Mouse (Mus musculus) lung, embryonic 14.5 days (tissue): Measurements from ENCODE around the gene Arhgap27. TPM values are rescaled to one million over a fixed set of nuclear protein-coding genes. Genes with fewer than 3 reads are reported as not detected.

Experiments
- ATAC-seq: fragments of 200-750 bp; cut with Nextera tagmentation; 2 replicates; pipeline ENCODE4 v1.8.0; 2017; ENCODE audit warnings: mild to moderate bottlenecking, moderate TSS enrichment, moderate library complexity; ENCODE audit not compliant: insufficient read depth
- DNase-seq: peaks from one replicate; pipeline ENCODE4 v3.0.0-alpha.2; 2015
- H3K27ac ChIP-seq: fragments of 300-500 bp; sonication (generic); 2 replicates; pipeline ENCODE4 v1.5.1; 2014; ENCODE audit warnings: low read depth, mild to moderate bottlenecking, moderate library complexity
- H3K27me3 ChIP-seq: fragments of 300-500 bp; sonication (generic); 2 replicates; pipeline ENCODE4 v1.6.1; 2014; ENCODE audit warnings: low read length, control low read depth; ENCODE audit not compliant: insufficient read depth
- H3K36me3 ChIP-seq: fragments of 300-500 bp; sonication (generic); 2 replicates; pipeline ENCODE4 v1.6.1; 2014; ENCODE audit warnings: control low read depth; ENCODE audit not compliant: insufficient read depth
- H3K4me1 ChIP-seq: fragments of 300-500 bp; sonication (generic); 2 replicates; pipeline ENCODE4 v1.6.1; 2014; ENCODE audit warnings: antibody characterized with exemption, control low read depth; ENCODE audit not compliant: insufficient read depth
- H3K4me2 ChIP-seq: fragments of 300-500 bp; sonication (generic); 2 replicates; pipeline ENCODE4 v1.6.1; 2014; ENCODE audit warnings: mild to moderate bottlenecking
- H3K4me3 ChIP-seq: fragments of 300-500 bp; sonication (generic); 2 replicates; pipeline ENCODE4 v1.5.1; 2014; ENCODE audit warnings: low read depth, low read length
- H3K9ac ChIP-seq: fragments of 300-500 bp; sonication (generic); 2 replicates; pipeline ENCODE4 v1.6.1; 2014
- H3K9me3 ChIP-seq: fragments of 300-500 bp; sonication (generic); 2 replicates; pipeline ENCODE4 v1.6.1; 2016; ENCODE audit warnings: low read depth, low read length, control low read depth
- CTCF ChIP-seq: IDR thresholded peaks from 2 replicates; pipeline ENCODE4 v1.5.1; 2016; ENCODE audit warnings: antibody characterized with exemption, low read depth
- WGBS: fragments of 180-500 bp; shearing (Covaris S2); extraction: QIAGEN DNeasy Blood & Tissue Kit; methylation state at CpG from one replicate; pipeline ENCODE4 v1.1.7; 2014; 5-methylcytosine and 5-hydroxymethylcytosine counted together
- polyA plus RNA-seq: library from polyadenylated mRNA; unstranded; fragments of >200 nt; fragmentation: Nextera tagmentation; extraction: Ambion mirVana; gene quantifications from 2 replicates; pipeline ENCODE4 v1.2.1, GENCODE M21; 2014

Arhgap27 gene
- polyA plus RNA-seq, 1 experiment from 2014 or later = 20.6 TPM

- no peaks in the 10 kb centered on the region; the same call in 1 of the 2 replicates for H3K9me3 ChIP-seq
- H3K4me3 ChIP-seq = no peak overlapping the region
- no peak overlapping the region for H3K27ac ChIP-seq
- H3K9ac ChIP-seq = no peak overlapping the region
- no peak for TF ChIP-seq CTCF
- ATAC-seq (no peak), DNase-seq (no peak)
- peaks cover 30% of the 10 kb centered on the region for H3K27me3 ChIP-seq
- no peak overlapping the region for H3K4me2 ChIP-seq
- WGBS = 80% methylated on average over 16 of the region's 16 CpGs
- no peaks in the 10 kb centered on the region for H3K4me1 ChIP-seq
- H3K36me3 ChIP-seq = no peaks in the 10 kb centered on the region
Observed at GRCm38 (mm10) chr11:103356938-103357670, 6.4 kb downstream of the Arhgap27 start.

- DNase-seq = no peak
- peaks cover 20% of the 10 kb centered on the region for H3K27me3 ChIP-seq
- H3K27ac ChIP-seq = peak overlapping the region; percentile 44; the same call in 1 of the 2 replicates
- no peak overlapping the region for H3K9ac ChIP-seq
- H3K4me1 ChIP-seq = no peaks in the 10 kb centered on the region
- H3K9me3 ChIP-seq = no peaks in the 10 kb centered on the region; the same call in 1 of the 2 replicates
- H3K36me3 ChIP-seq = no peaks in the 10 kb centered on the region
- H3K4me2 ChIP-seq = peak overlapping the region; percentile 40
- no peak for TF ChIP-seq CTCF
- no peak overlapping the region for H3K4me3 ChIP-seq
- ATAC-seq = no peak
- WGBS = 13% methylated on average over 11 of the region's 11 CpGs
Observed at GRCm38 (mm10) chr11:103356032-103356571, 7.4 kb downstream of the Arhgap27 start.

- H3K4me1 ChIP-seq = no peaks in the 10 kb centered on the region
- 14% methylated on average over 11 of the region's 11 CpGs for WGBS
- peaks cover 12% of the 10 kb centered on the region for H3K27me3 ChIP-seq
- no peak overlapping the region for H3K9ac ChIP-seq
- no peak overlapping the region for H3K4me2 ChIP-seq
- H3K27ac ChIP-seq = no peak overlapping the region
- no peak overlapping the region for H3K4me3 ChIP-seq
- DNase-seq (peak; percentile 76), ATAC-seq (no peak)
- H3K9me3 ChIP-seq = no peaks in the 10 kb centered on the region; the same call in 1 of the 2 replicates
- no peaks in the 10 kb centered on the region for H3K36me3 ChIP-seq
- TF ChIP-seq CTCF = no peak
Observed at GRCm38 (mm10) chr11:103355251-103355650, 8.2 kb downstream of the Arhgap27 start.

GRCm38 (mm10) chr11:103354033-103354432 lies 9.5 kb downstream of the Arhgap27 start:
- DNase-seq = no peak
- no peaks in the 10 kb centered on the region; the same call in 1 of the 2 replicates for H3K9me3 ChIP-seq
- 61% methylated on average over 3 of the region's 3 CpGs for WGBS
- no peak for ATAC-seq
- no peak overlapping the region for H3K4me3 ChIP-seq
- no peak overlapping the region for H3K27ac ChIP-seq
- H3K9ac ChIP-seq = no peak overlapping the region
- no peak overlapping the region for H3K4me2 ChIP-seq
- H3K36me3 ChIP-seq = no peaks in the 10 kb centered on the region
- H3K4me1 ChIP-seq = no peaks in the 10 kb centered on the region
- no peak for TF ChIP-seq CTCF
- H3K27me3 ChIP-seq = peaks cover 3% of the 10 kb centered on the region; the same call in 1 of the 2 replicates

- Histone ChIP-seq H3K4me1 (no peaks in the 10 kb centered on the region), H3K9ac (no peak overlapping the region), H3K4me2 (no peak overlapping the region), H3K36me3 (no peaks in the 10 kb centered on the region), H3K9me3 (no peaks in the 10 kb centered on the region; the same call in 1 of the 2 replicates), H3K27ac (no peak overlapping the region), H3K4me3 (no peak overlapping the region), H3K27me3 (no peaks in the 10 kb centered on the region)
- 0 out of 2 replicates have a peak, but pooled peaks have one; percentile 14 for TF ChIP-seq CTCF
- no peak for ATAC-seq
- DNase-seq = no peak
- WGBS = 81% methylated on average over 5 of the region's 5 CpGs
Observed at GRCm38 (mm10) chr11:103352239-103352814, 11.2 kb downstream of the Arhgap27 start.

- H3K4me1 ChIP-seq = peaks cover 9% of the 10 kb centered on the region
Observed at GRCm38 (mm10) chr11:103350711-103351315, 12.7 kb downstream of the Arhgap27 start.

GRCm38 (mm10) chr11:103349699-103350098 lies 13.8 kb downstream of the Arhgap27 start:
- no peaks in the 10 kb centered on the region for H3K27me3 ChIP-seq

More at GRCm38 (mm10) chr11:103350711-103351315, 12.7 kb downstream of the Arhgap27 start:
- Histone ChIP-seq H3K9me3 (no peaks in the 10 kb centered on the region; the same call in 1 of the 2 replicates), H3K4me3 (no peak overlapping the region), H3K27ac (no peak overlapping the region), H3K36me3 (no peaks in the 10 kb centered on the region), H3K4me2 (no peak overlapping the region), H3K9ac (no peak overlapping the region), H3K27me3 (no peaks in the 10 kb centered on the region)
- DNase-seq (no peak), ATAC-seq (no peak)
- WGBS = 83% methylated on average over 12 of the region's 12 CpGs
- no peak for TF ChIP-seq CTCF

More at GRCm38 (mm10) chr11:103349699-103350098, 13.8 kb downstream of the Arhgap27 start:
- TF ChIP-seq CTCF = peak; percentile 32; the same call in 1 of the 2 replicates
- WGBS = 74% methylated on average over 2 of the region's 2 CpGs
- H3K4me3 ChIP-seq = no peak overlapping the region
- H3K9ac ChIP-seq = no peak overlapping the region
- peaks cover 9% of the 10 kb centered on the region for H3K4me1 ChIP-seq
- no peak overlapping the region for H3K4me2 ChIP-seq
- H3K36me3 ChIP-seq = no peaks in the 10 kb centered on the region
- ATAC-seq (no peak), DNase-seq (no peak)
- H3K9me3 ChIP-seq = no peaks in the 10 kb centered on the region; the same call in 1 of the 2 replicates
- no peak overlapping the region for H3K27ac ChIP-seq
